Mouse (Mus musculus): ENCODE measurements around the gene Zmiz1. TPM values are rescaled to one million over a fixed set of nuclear protein-coding genes. Genes with fewer than 3 reads are reported as not detected.

The Zmiz1 gene
- total and polyA plus RNA-seq, 3 experiments = 3.7 to 45.8 (median 11.1) TPM

- no peak overlapping the region for H3K9ac ChIP-seq (ENCODE audit: insufficient read depth, low read depth)
- DNase-seq (ENCODE audit: extremely low read depth) = no peak
- no peaks in the 10 kb centered on the region for H3K9me3 ChIP-seq (replicated peaks; ENCODE audit: low read length)
- no peak overlapping the region for H3K27ac ChIP-seq (ENCODE audit: insufficient read depth, low read depth)
- H3K79me2 ChIP-seq (replicated peaks; ENCODE audit: control insufficient read depth, extremely low read depth, insufficient read depth, poor library complexity, severe bottlenecking) = no peaks in the 10 kb centered on the region
- no peak overlapping the region for H3K4me2 ChIP-seq (ENCODE audit: insufficient read depth, low read depth, poor library complexity, severe bottlenecking)
- peaks cover 0 to 13% of the 10 kb centered on the region in 2 experiments; a peak in 2 of 4 replicates for H3K4me1 ChIP-seq (ENCODE audit: control insufficient read depth in 1 of 2, insufficient read depth in 2 of 2)
- no peak for TF ChIP-seq MAX (IDR thresholded peaks at IDR 0.05; ENCODE audit: low read length)
- TF ChIP-seq USF1 (IDR thresholded peaks at IDR 0.05; ENCODE audit: low read depth, low read length) = no peak
- no peak for TF ChIP-seq IRF4 (IDR thresholded peaks at IDR 0.05; ENCODE audit: low read depth, low read length)
- TF ChIP-seq ELF1 (IDR thresholded peaks at IDR 0.05; ENCODE audit: low read depth, low read length) = no peak
- TF ChIP-seq SIN3A (IDR thresholded peaks at IDR 0.05; ENCODE audit: low read length) = no peak
- TF ChIP-seq ZC3H11A (IDR thresholded peaks at IDR 0.05; ENCODE audit: low read depth, low read length) = no peak
- TF ChIP-seq TCF12 (IDR thresholded peaks at IDR 0.05; ENCODE audit: low read depth, low read length) = no peak
- TF ChIP-seq KAT2A (IDR thresholded peaks at IDR 0.05; ENCODE audit: insufficient replicate concordance, low read length) = no peak
- no peak for TF ChIP-seq RAD21 (IDR thresholded peaks at IDR 0.05; ENCODE audit: low read depth, low read length)
- no peak for TF ChIP-seq NRF1 (IDR thresholded peaks at IDR 0.05; ENCODE audit: low read depth, low read length)
- no peak for TF ChIP-seq MYC (IDR thresholded peaks at IDR 0.05; ENCODE audit: low read depth, low read length)
- peaks cover 1% of the 10 kb centered on the region for H3K27me3 ChIP-seq (replicated peaks)
- H3K36me3 ChIP-seq (replicated peaks in 1 of 2; ENCODE audit: control insufficient read depth in 1 of 2, insufficient read depth in 1 of 2, low read length in 1 of 2) = no peaks in the 10 kb centered on the region
- dilution Hi-C loops (cut with MboI; ENCODE audit: extremely low pct_ligation_motif_present, extremely low pct_unique_long_range_greater_than_20kb, low sequenced_read_pairs) (no loop called here), in situ Hi-C loops (cut with MboI; ENCODE audit: low pct_ligation_motif_present, low pct_unique_long_range_greater_than_20kb, low sequenced_read_pairs) (loop anchor here (25.0 kb wide), 1 partner anchor 574 kb away; no protein-coding TSS in a partner anchor)
- no peak overlapping the region for H3K4me3 ChIP-seq (replicated peaks in 1 of 3; ENCODE audit: low read depth in 2 of 3, low read length in 2 of 3, poor library complexity in 1 of 3)
These were observed 227.4 kb downstream of the Zmiz1 start for GRCm38 (mm10) chr14:25686216-25686945.

DNA sequence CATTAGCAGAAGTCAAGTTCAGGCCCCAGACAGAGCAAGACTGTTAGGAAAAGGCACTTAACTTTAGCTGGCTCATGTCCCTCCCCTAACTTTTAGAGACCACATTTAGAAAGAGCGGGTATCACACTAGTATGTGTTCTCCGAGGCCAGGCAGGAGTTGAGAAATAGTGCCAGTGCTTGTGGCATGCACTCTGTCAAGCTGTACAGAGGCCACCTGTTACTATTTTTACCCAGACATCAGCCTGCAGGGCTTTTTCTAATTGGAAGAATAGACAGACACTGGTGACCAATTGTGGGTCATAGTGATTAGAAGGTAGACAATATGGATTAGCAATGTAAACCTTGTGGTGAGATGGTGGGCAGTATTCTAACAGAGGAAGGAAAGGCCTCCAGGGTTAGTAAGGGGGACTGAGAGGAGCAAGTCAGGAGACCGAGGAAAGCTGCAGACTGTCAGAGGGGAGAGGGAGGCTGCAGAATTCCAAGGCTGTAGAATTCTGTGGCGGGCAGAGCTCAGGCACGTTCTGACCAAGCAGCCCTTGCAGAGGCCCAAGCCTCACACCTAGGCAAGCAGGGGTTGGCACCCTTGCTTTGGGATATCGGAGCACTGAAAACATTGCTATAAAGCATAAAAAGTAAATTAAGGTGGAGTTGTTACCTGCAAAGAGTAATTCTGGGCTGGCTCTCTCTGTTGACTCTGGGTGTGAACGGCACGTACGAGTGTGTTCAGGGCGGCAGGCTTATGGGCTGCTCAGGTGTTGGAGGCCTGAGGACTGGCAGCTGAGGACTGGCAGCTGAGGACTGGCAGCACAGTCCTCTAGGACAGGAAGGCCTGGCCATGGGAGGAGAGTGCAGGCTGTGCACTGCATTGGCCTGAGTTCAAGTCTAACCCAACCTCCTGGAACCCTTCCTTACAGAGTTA, 228.3 kb downstream of the Zmiz1 start:
- no peak overlapping the region for H3K4me3 ChIP-seq (replicated peaks in 1 of 3; ENCODE audit: low read depth in 2 of 3, low read length in 2 of 3, poor library complexity in 1 of 3)
- peaks cover 0 to 13% of the 10 kb centered on the region in 2 experiments; a peak in 2 of 4 replicates for H3K4me1 ChIP-seq (ENCODE audit: control insufficient read depth in 1 of 2, insufficient read depth in 2 of 2)
- no peaks in the 10 kb centered on the region for H3K36me3 ChIP-seq (replicated peaks in 1 of 2; ENCODE audit: control insufficient read depth in 1 of 2, insufficient read depth in 1 of 2, low read length in 1 of 2)
- no peak for DNase-seq (ENCODE audit: extremely low read depth)
- H3K9ac ChIP-seq (ENCODE audit: insufficient read depth, low read depth) = no peak overlapping the region
- H3K4me2 ChIP-seq (ENCODE audit: insufficient read depth, low read depth, poor library complexity, severe bottlenecking) = no peak overlapping the region
- dilution Hi-C loops (cut with MboI; ENCODE audit: extremely low pct_ligation_motif_present, extremely low pct_unique_long_range_greater_than_20kb, low sequenced_read_pairs) (no loop called here), in situ Hi-C loops (cut with MboI; ENCODE audit: low pct_ligation_motif_present, low pct_unique_long_range_greater_than_20kb, low sequenced_read_pairs) (loop anchor here (25.0 kb wide), 1 partner anchor 575 kb away; no protein-coding TSS in a partner anchor)
- no peak overlapping the region for H3K27ac ChIP-seq (ENCODE audit: insufficient read depth, low read depth)
- H3K27me3 ChIP-seq (replicated peaks) = peaks cover 1% of the 10 kb centered on the region
- H3K79me2 ChIP-seq (replicated peaks; ENCODE audit: control insufficient read depth, extremely low read depth, insufficient read depth, poor library complexity, severe bottlenecking) = no peaks in the 10 kb centered on the region
- no peaks in the 10 kb centered on the region for H3K9me3 ChIP-seq (replicated peaks; ENCODE audit: low read length)
- no peak for TF ChIP-seq KAT2A (IDR thresholded peaks at IDR 0.05; ENCODE audit: insufficient replicate concordance, low read length)
- TF ChIP-seq ZNF384 (IDR thresholded peaks at IDR 0.05; ENCODE audit: low read depth, low read length) = no peak
- TF ChIP-seq MEF2A (IDR thresholded peaks at IDR 0.05; ENCODE audit: borderline replicate concordance, low read depth, low read length) = no peak
- TF ChIP-seq NELFE (IDR thresholded peaks at IDR 0.05; ENCODE audit: low read depth, low read length) = no peak
- no peak for TF ChIP-seq TBP (conservative IDR thresholded peaks at IDR 0.05; ENCODE audit: low read depth, low read length)
- TF ChIP-seq ETS1 (conservative IDR thresholded peaks at IDR 0.05; ENCODE audit: low read depth, low read length) = no peak
- no peak for TF ChIP-seq USF2 (conservative IDR thresholded peaks at IDR 0.05; ENCODE audit: low read depth, low read length)
- no peak for TF ChIP-seq JUND (conservative IDR thresholded peaks at IDR 0.05; ENCODE audit: low read depth, low read length)
- no peak for TF ChIP-seq TCF12 (IDR thresholded peaks at IDR 0.05; ENCODE audit: low read depth, low read length)
- no peak for TF ChIP-seq NRF1 (IDR thresholded peaks at IDR 0.05; ENCODE audit: low read depth, low read length)
- no peak for TF ChIP-seq IRF4 (IDR thresholded peaks at IDR 0.05; ENCODE audit: low read depth, low read length)
- TF ChIP-seq RCOR1 (conservative IDR thresholded peaks at IDR 0.05; ENCODE audit: low read depth, low read length) = no peak

All from CH12.LX (cell line).